Mouse (Mus musculus) C2C12 (cell line): ENCODE measurements around the gene Grm8. TPM values are rescaled to one million over a fixed set of nuclear protein-coding genes. Genes with fewer than 3 reads are reported as not detected.

Experiments
- H3K27me3 ChIP-seq: one replicate; pipeline ENCODE4 v1.6.1; 2011; ENCODE audit not compliant: control insufficient read depth, insufficient read depth, insufficient read length
- H3K36me3 ChIP-seq: one replicate; pipeline ENCODE4 v1.6.1; 2011; ENCODE audit not compliant: control insufficient read depth, insufficient read depth
- H3K4me3 ChIP-seq: one replicate; pipeline ENCODE4 v1.5.1; 2011; ENCODE audit warnings: mild to moderate bottlenecking, control low read depth; ENCODE audit not compliant: poor library complexity, insufficient read depth, severe bottlenecking
- H3K79me2 ChIP-seq: one replicate; pipeline ENCODE4 v1.6.1; 2011; ENCODE audit not compliant: control insufficient read depth, insufficient read depth
- H3K79me3 ChIP-seq: one replicate; pipeline ENCODE4 v1.6.1; 2011; ENCODE audit warnings: low read depth, control low read depth
- H3ac ChIP-seq: one replicate; pipeline ENCODE3; 2011; ENCODE audit warnings: low read depth; ENCODE audit not compliant: control insufficient read depth, insufficient read length
- CEBPB ChIP-seq: IDR thresholded peaks from one replicate; pipeline ENCODE4 v1.6.1; 2011; ENCODE audit warnings: low read depth, mild to moderate bottlenecking, control low read depth, moderate library complexity
- CTCF ChIP-seq: IDR thresholded peaks from one replicate; pipeline ENCODE4 v1.5.1; 2011; ENCODE audit not compliant: control insufficient read depth, insufficient read depth, insufficient read length
- FOSL1 ChIP-seq: IDR thresholded peaks from one replicate; pipeline ENCODE4 v1.8.0; 2011; ENCODE audit warnings: mild to moderate bottlenecking, low read length; ENCODE audit not compliant: poor library complexity, insufficient read depth, severe bottlenecking
- MAX ChIP-seq: IDR thresholded peaks from one replicate; pipeline ENCODE4 v1.6.1; 2011; ENCODE audit warnings: mild to moderate bottlenecking, control low read depth
- MYOD1 ChIP-seq: IDR thresholded peaks from one replicate; pipeline ENCODE4 v1.6.1; 2011; ENCODE audit warnings: low read depth; ENCODE audit not compliant: control insufficient read depth, insufficient read length
- MYOG ChIP-seq: IDR thresholded peaks from one replicate; pipeline ENCODE4 v1.6.1; 2011; ENCODE audit not compliant: control insufficient read depth, insufficient read length; ENCODE audit errors: extremely low read depth
- USF1 ChIP-seq: IDR thresholded peaks from one replicate; pipeline ENCODE4 v1.6.1; 2011; ENCODE audit warnings: low read depth, mild to moderate bottlenecking, control low read depth, moderate library complexity
- long read RNA-seq, 2 experiments: library from polyadenylated mRNA; unstranded; transcript quantifications; one replicate each; pipeline ENCODE4 v2.0.0; 2019 to 2020
- polyA plus RNA-seq: library from polyadenylated mRNA; unstranded; fragments of >200 nt; fragmentation: generic; extraction: Trizol; gene quantifications from one replicate; pipeline ENCODE4 v1.2.1, GENCODE M21; 2012; ENCODE audit warnings: missing spikeins

The Grm8 gene
- not detected for polyA plus RNA-seq
- long read RNA-seq, experiment 1 = 0 reads
- long read RNA-seq, experiment 2 = 0 reads

DNA sequence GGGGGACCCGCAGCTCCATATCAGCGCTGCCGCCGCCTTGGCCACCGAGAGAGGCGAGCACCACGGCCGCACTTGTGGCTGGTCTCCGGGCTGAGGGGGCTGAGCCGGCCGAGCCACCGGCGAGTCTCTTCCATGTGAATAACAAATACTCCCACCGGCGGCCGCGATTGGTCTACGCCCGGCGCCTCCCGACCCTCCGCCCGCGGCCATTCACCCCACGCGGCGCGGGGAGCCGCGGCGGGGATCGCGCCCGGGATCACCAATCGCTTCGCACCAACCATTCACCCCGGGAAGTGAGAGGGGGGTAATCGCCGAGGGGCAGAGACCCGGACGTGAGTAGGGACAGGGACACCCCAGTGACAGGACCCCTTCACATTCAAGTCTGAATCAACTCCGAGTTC, at the start of gene Grm8:
Gene Grm8, minus strand, starts transcription at position 178 of the 401 bp plus-strand sequence.
- Histone ChIP-seq H3K79me3 (no peaks in the 10 kb centered on the region), H3K79me2 (no peaks in the 10 kb centered on the region), H3ac (peak within 1 kb of the TSS; percentile 15), H3K27me3 (peaks cover 32% of the 10 kb centered on the region), H3K36me3 (no peaks in the 10 kb centered on the region), H3K4me3 (no peak within 1 kb of the TSS)
- TF ChIP-seq MYOD1 (no peak), MAX (no peak), FOSL1 (no peak), CTCF (no peak), CEBPB (no peak), MYOG (no peak), USF1 (no peak)

DNA sequence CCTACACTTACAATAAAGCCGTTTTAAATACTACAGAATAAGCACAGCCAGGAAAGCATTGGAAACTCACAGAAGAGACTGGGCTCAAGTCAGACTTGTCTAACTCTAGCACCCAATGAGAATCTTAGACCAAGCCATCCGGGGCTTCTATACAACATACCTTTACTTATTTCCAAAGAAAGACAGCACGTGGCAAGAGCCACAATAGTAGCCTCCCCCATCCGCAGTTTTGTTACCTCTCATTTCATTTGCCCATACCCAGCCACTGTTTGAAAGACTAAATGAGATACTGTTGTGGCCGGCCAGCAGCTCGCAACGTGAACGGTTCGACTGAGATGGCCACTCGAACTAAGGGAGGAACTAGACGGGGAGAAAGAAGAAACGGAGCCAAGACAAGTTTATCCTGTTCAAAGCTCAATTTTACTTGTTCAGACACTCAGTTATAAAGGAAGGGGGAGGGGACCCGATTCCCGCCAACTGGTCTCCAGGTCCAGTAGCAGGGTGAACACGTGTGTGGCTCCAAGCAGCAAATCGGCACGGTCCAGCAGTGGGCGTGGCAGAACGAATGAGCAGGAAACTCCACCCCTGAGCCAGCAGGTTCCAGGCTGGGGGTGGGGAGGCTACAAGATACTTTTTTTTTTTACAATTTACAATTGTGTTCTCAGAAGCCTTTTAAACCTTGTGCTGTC, 35.0 kb upstream of the Grm8 start:
- Histone ChIP-seq H3K79me3 (no peaks in the 10 kb centered on the region), H3K4me3 (no peak overlapping the region)
- TF ChIP-seq MYOG = no peak

GRCm38 (mm10) chr6:28160399-28160798, 25.4 kb upstream of the Grm8 start:
- TF ChIP-seq MYOG (no peak), CTCF (no peak), FOSL1 (no peak), MYOD1 (no peak)
- Histone ChIP-seq H3ac (no peak overlapping the region), H3K4me3 (no peak overlapping the region), H3K79me3 (no peaks in the 10 kb centered on the region), H3K36me3 (no peaks in the 10 kb centered on the region), H3K79me2 (no peaks in the 10 kb centered on the region), H3K27me3 (no peaks in the 10 kb centered on the region)

More for the DNA sequence above, 35.0 kb upstream of the Grm8 start:
- Histone ChIP-seq H3K27me3 (no peaks in the 10 kb centered on the region), H3K79me2 (no peaks in the 10 kb centered on the region), H3K36me3 (no peaks in the 10 kb centered on the region), H3ac (no peak overlapping the region)

- Histone ChIP-seq H3ac (no peak overlapping the region), H3K79me2 (no peaks in the 10 kb centered on the region), H3K36me3 (no peaks in the 10 kb centered on the region), H3K79me3 (no peaks in the 10 kb centered on the region), H3K4me3 (no peak overlapping the region), H3K27me3 (no peaks in the 10 kb centered on the region)
- TF ChIP-seq FOSL1 (no peak), MYOD1 (no peak), USF1 (no peak), MAX (no peak), CEBPB (no peak), CTCF (no peak), MYOG (no peak)
Observed at GRCm38 (mm10) chr6:28146445-28146844, 11.5 kb upstream of the Grm8 start.

DNA sequence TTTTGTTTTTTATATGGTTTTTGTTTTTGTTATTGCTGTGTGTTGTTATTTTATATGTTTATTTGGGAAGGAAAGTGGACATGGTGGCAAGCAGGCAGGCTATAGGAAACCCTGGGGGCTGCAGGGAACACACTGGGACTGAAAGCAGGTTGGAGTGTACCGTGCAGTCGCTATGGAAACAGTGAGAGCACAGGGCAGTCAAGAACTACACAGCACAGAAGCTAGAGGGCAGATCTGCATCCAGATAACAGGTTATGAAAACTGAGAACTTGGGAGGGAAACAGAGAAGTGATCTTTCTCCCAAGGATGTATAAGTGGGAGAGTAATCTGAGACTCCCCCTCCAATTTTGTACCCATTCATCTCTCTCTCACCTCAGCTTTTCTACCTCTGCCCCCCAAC, 7.4 kb upstream of the Grm8 start:
- Histone ChIP-seq H3K27me3 (no peaks in the 10 kb centered on the region), H3K79me3 (no peaks in the 10 kb centered on the region), H3K79me2 (no peaks in the 10 kb centered on the region), H3ac (no peak overlapping the region), H3K36me3 (no peaks in the 10 kb centered on the region), H3K4me3 (no peak overlapping the region)
- TF ChIP-seq FOSL1 (no peak), MYOD1 (no peak), MYOG (no peak), CTCF (no peak), USF1 (no peak), MAX (no peak), CEBPB (no peak)

DNA sequence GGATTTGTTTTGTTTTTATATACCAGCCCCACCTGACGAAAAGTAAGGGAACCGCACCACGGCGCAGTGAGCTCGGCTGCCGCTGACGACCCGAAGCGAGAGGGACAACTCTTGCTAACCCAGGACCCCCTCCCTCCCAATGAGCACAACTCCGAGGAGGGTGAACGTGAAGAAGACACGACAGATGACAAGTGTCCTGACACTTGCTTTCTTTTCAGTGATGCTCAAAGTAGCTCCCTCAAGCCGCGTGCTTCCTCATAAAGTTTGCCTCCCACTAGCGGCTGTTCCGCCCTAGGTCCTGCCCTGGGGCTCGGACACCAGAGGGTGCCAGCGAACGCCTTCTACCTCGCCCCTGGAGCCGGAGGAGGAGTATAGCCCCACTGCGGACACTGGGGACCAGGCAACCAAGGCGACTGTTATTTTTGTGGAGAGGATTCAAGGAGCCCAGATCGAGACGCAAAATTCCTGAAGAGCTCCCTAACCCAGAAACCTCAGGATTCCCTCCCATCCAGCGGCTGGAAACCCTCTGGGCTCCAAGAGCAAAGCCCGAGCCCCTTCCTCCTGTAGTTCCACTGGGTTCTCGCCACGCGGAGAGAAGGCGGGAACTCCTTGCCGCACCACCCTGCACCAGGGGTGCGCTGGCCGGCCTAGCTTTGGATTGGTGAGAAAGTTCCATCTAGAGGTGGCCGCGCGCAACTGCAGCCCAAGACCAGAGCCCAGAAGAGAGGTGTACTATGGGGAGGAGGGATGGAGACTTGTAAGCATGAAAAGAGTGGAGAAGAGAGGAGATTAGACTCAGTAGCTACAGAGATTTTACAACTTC, 644 bp upstream of the Grm8 start:
- H3K27me3 ChIP-seq = peaks cover 32% of the 10 kb centered on the region

More for the DNA sequence above, 644 bp upstream of the Grm8 start:
- Histone ChIP-seq H3K36me3 (no peaks in the 10 kb centered on the region), H3K79me2 (no peaks in the 10 kb centered on the region), H3K4me3 (no peak overlapping the region), H3ac (peak overlapping the region; percentile 15), H3K79me3 (no peaks in the 10 kb centered on the region)
- TF ChIP-seq CTCF (peak; percentile 43), MYOD1 (no peak), MAX (peak; percentile 72)
